Mouse (Mus musculus): ENCODE measurements around the gene Slc35b4.

Gene Slc35b4

GRCm38 (mm10) chr6:34170844-34171494, 5.9 kb downstream of the Slc35b4 start:
- DNase-seq (ENCODE audit: low spot score) = no peak

- DNase-seq (ENCODE audit: low spot score) = peak; percentile 49
Observed at GRCm38 (mm10) chr6:34168834-34169233, 8.1 kb downstream of the Slc35b4 start.

- no peak for DNase-seq (ENCODE audit: low spot score)
Observed at GRCm38 (mm10) chr6:34163014-34163413, 13.9 kb downstream of the Slc35b4 start.

GRCm38 (mm10) chr6:34162607-34163006, 14.3 kb downstream of the Slc35b4 start:
- DNase-seq (ENCODE audit: low spot score) = no peak

- no peak for DNase-seq (ENCODE audit: low spot score)
Observed at GRCm38 (mm10) chr6:34161511-34161910, 15.4 kb downstream of the Slc35b4 start.

- no peak for DNase-seq (ENCODE audit: low spot score)
Observed at GRCm38 (mm10) chr6:34160816-34161310, 16.0 kb downstream of the Slc35b4 start.

GRCm38 (mm10) chr6:34159998-34160815, 16.7 kb downstream of the Slc35b4 start:
- no peak for DNase-seq (ENCODE audit: low spot score)

- no peak for DNase-seq (ENCODE audit: low spot score)
Observed at GRCm38 (mm10) chr6:34156841-34157748, 19.8 kb downstream of the Slc35b4 start.

GRCm38 (mm10) chr6:34156057-34156456, 20.9 kb downstream of the Slc35b4 start:
- DNase-seq (ENCODE audit: low spot score) = no peak

GRCm38 (mm10) chr6:34155137-34155804, 21.6 kb downstream of the Slc35b4 start:
- DNase-seq (ENCODE audit: low spot score) = peak; percentile 40

GRCm38 (mm10) chr6:34154202-34154601, 22.7 kb downstream of the Slc35b4 start:
- peak; percentile 93 for DNase-seq (ENCODE audit: low spot score)

GRCm38 (mm10) chr6:34153069-34154052, 23.6 kb downstream of the Slc35b4 start:
- DNase-seq (ENCODE audit: low spot score) = no peak

- no peak for DNase-seq (ENCODE audit: low spot score)
Observed at GRCm38 (mm10) chr6:34149821-34150220, 27.1 kb downstream of the Slc35b4 start.

- DNase-seq (ENCODE audit: low spot score) = no peak
Observed at GRCm38 (mm10) chr6:34149066-34149465, 27.8 kb downstream of the Slc35b4 start.

GRCm38 (mm10) chr6:34148639-34149038, 28.3 kb downstream of the Slc35b4 start:
- DNase-seq (ENCODE audit: low spot score) = no peak

GRCm38 (mm10) chr6:34148021-34148420, 28.9 kb downstream of the Slc35b4 start:
- no peak for DNase-seq (ENCODE audit: low spot score)

- DNase-seq (ENCODE audit: low spot score) = no peak
Observed at GRCm38 (mm10) chr6:34146042-34146441, 30.9 kb downstream of the Slc35b4 start.

GRCm38 (mm10) chr6:34142931-34143330, 34.0 kb downstream of the Slc35b4 start:
- DNase-seq (ENCODE audit: low spot score) = no peak

- DNase-seq (ENCODE audit: low spot score) = no peak
Observed at GRCm38 (mm10) chr6:34138366-34138765, 38.5 kb downstream of the Slc35b4 start.

- DNase-seq (ENCODE audit: low spot score) = no peak
Observed at GRCm38 (mm10) chr6:34132391-34132790, 44.5 kb downstream of the Slc35b4 start.
